Mouse (Mus musculus): ENCODE measurements around the gene Hlcs. TPM values are rescaled to one million over a fixed set of nuclear protein-coding genes. Genes with fewer than 3 reads are reported as not detected.

Hlcs gene
- total and polyA plus RNA-seq, 2 experiments from 2014 or later: 5.8 to 6.8 TPM

DNA sequence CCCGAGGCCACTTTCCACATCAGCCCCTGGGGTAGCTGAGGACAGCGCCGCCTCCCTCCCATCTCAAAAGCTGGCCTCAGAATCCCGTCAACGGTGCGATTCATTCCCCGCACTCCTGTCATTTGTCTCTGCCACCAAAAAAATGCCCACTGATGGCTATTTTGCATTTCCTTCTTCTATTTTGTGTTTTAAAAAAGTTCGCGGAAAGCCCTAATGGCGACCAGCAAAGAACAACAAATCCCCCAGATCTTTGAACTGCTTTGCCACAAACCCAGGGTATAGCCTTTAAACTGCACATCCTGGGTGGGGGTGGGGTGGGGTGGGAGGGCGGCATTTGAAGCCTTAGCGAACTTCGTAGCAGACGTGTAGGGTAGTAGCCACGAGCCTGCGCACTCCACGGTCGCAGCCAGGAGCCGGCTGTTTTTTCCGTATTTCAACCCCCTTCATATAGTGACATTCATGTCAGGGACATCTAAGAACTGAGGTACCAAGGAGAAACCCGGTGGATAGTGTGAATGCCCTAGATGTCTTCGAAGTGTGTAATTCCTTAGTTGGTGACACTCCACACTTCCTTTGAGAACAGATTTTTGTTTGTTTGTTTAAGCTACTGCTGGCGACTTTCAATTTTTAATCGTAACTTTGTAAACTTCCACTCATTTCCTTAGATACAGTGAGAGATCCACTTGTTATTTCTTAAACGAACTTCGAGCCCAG, 218.1 kb downstream of the Hlcs start:
- ATAC-seq (no peak), DNase-seq (peak; percentile 80)
- no peak overlapping the region for H3K9ac ChIP-seq
- no peak overlapping the region for H3K4me2 ChIP-seq (ENCODE audit: low read depth)
- no peak overlapping the region for H3K27ac ChIP-seq (ENCODE audit: low read depth, low read length)
- H3K4me1 ChIP-seq (ENCODE audit: insufficient read depth): no peaks in the 10 kb centered on the region
- no peak for TF ChIP-seq CTCF (IDR thresholded peaks at IDR 0.05; ENCODE audit: low read depth)
- no peaks in the 10 kb centered on the region for H3K36me3 ChIP-seq (ENCODE audit: insufficient read depth)
- 1% methylated on average over 26 of the region's 26 CpGs for WGBS
- H3K27me3 ChIP-seq (ENCODE audit: insufficient read depth, low read length): peaks cover 76% of the 10 kb centered on the region
- H3K4me3 ChIP-seq (ENCODE audit: low read depth, low read length): no peak overlapping the region
- no peaks in the 10 kb centered on the region for H3K9me3 ChIP-seq (ENCODE audit: low read length)

DNA sequence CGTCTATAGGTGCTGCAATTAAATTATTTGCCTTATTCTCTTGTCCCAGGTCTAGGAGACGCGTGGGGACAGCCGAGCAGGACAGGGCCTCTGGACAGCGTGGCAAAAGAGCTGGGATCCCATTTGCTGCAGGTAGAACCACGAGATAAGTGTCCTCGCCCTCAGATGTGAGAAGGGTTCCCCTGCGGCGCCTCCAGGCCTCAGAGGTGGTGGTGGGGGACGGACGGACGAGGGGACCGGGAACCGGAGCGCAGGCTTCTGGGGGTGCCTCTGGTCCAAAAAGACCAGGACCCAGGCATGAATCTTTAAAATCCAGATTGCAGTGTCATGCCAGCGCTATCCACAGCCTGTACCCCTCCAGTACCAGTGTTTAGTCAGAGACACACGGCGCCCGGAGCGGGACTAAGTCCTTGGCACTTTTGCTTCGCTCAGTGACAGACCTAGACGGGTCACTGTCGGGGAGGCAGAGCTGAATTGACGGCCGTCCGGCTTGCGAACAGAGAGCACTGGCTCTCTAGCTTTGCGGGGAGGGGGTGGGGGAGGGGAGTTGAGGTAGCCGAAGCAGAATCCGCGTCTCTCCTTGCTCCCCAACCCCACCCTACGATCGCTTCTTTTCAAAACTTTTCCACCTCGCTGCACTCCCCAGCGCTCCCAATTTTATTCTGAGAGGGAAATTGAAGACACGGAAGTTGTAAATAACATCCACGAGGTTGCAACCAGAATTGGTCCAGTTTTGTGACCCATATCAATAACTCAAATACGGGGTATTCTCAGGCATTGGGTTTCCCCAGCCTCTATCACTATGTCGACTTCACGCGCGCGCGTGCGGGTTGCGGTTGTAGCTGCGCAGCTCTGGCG, 218.9 kb downstream of the Hlcs start:
- Histone ChIP-seq H3K4me3 (ENCODE audit: low read depth, low read length) (no peak overlapping the region), H3K4me1 (ENCODE audit: insufficient read depth) (no peaks in the 10 kb centered on the region), H3K4me2 (ENCODE audit: low read depth) (no peak overlapping the region), H3K9ac (no peak overlapping the region), H3K36me3 (ENCODE audit: insufficient read depth) (no peaks in the 10 kb centered on the region), H3K27me3 (ENCODE audit: insufficient read depth, low read length) (peaks cover 80% of the 10 kb centered on the region), H3K9me3 (ENCODE audit: low read length) (no peaks in the 10 kb centered on the region), H3K27ac (ENCODE audit: low read depth, low read length) (no peak overlapping the region)
- TF ChIP-seq CTCF (IDR thresholded peaks at IDR 0.05; ENCODE audit: low read depth): no peak
- WGBS: 3% methylated on average over 48 of the region's 48 CpGs
- ATAC-seq (no peak), DNase-seq (no peak)

DNA sequence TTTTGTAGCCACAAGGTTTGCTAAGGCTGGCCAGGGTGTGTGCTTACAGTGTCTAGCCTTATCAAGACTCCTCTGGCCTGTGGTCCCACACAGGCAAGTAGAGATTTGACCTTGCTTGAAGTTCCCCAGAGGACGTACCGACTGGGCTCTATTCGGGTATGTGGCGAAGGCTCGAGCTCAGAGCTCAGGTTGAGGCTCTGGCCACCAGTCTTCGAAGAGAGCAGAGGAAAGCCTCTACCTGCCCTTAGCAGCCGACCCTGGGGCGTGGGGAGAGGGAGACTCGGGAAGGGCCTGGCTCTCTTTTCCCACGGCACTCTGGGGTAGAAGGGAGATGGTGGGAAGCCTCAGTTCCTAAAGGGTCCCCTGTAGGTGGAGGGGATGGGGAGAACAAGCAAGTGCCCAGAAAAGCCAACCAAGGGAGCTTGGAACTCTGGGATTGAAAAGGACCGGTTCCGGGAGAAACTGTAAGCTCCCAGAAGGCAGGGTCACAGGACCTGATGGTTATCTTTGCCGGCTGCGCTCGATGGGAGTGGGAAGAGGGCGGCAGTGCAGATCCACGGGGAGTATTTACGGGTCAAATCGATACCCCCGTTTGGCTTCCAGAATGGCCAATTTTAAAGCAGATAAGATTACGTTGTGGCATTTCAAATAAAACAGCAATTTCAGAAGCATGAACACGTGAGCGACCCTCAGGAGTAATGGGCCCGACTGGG, 220.1 kb downstream of the Hlcs start:
- H3K9me3 ChIP-seq (ENCODE audit: low read length): no peaks in the 10 kb centered on the region
- no peaks in the 10 kb centered on the region for H3K4me1 ChIP-seq (ENCODE audit: insufficient read depth)
- no peak overlapping the region for H3K9ac ChIP-seq
- peaks cover 81% of the 10 kb centered on the region for H3K27me3 ChIP-seq (ENCODE audit: insufficient read depth, low read length)
- WGBS: 3% methylated on average over 24 of the region's 24 CpGs
- H3K36me3 ChIP-seq (ENCODE audit: insufficient read depth): no peaks in the 10 kb centered on the region
- H3K4me2 ChIP-seq (ENCODE audit: low read depth): no peak overlapping the region
- no peak for TF ChIP-seq CTCF (IDR thresholded peaks at IDR 0.05; ENCODE audit: low read depth)
- no peak overlapping the region for H3K4me3 ChIP-seq (ENCODE audit: low read depth, low read length)
- ATAC-seq: no peak
- DNase-seq: peak; percentile 43
- no peak overlapping the region for H3K27ac ChIP-seq (ENCODE audit: low read depth, low read length)

DNA sequence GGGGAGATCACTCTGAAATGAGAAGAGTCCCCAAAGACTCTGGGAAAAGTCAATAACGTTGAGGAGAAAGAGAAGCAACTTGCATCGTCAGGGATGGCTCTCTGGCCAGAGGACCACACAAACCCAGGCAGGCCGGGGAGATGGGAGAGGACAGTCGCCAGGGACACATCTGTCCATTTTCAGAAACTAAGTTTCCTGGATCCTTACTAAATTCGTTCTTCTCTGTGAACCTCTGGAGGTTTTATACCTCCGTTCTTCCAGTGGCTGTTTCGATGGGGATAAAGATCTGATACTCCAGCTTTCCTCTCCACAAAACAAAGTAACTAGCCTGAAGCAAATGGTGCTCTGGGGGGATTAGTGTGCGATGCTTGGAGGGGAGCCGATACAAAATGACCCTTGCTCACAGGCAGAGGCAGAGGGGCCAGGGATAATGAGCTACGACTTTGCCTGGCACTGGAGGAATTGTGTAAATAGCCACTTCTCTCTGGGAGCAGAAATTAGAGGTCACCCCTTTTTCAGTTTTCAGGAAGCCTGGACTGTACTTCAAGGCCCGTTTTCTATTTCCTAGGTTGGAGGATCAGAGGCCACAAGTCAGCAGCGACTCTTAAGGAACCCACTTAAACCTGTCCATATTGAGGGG, 220.7 kb downstream of the Hlcs start:
- TF ChIP-seq CTCF (IDR thresholded peaks at IDR 0.05; ENCODE audit: low read depth): no peak
- no peaks in the 10 kb centered on the region for H3K36me3 ChIP-seq (ENCODE audit: insufficient read depth)
- H3K4me1 ChIP-seq (ENCODE audit: insufficient read depth): no peaks in the 10 kb centered on the region
- H3K27me3 ChIP-seq (ENCODE audit: insufficient read depth, low read length): peaks cover 81% of the 10 kb centered on the region
- no peak overlapping the region for H3K27ac ChIP-seq (ENCODE audit: low read depth, low read length)
- H3K9me3 ChIP-seq (ENCODE audit: low read length): no peaks in the 10 kb centered on the region
- H3K9ac ChIP-seq: no peak overlapping the region
- ATAC-seq (no peak), DNase-seq (peak; percentile 43)
- H3K4me3 ChIP-seq (ENCODE audit: low read depth, low read length): no peak overlapping the region
- WGBS: 2% methylated on average over 12 of the region's 12 CpGs
- no peak overlapping the region for H3K4me2 ChIP-seq (ENCODE audit: low read depth)

DNA sequence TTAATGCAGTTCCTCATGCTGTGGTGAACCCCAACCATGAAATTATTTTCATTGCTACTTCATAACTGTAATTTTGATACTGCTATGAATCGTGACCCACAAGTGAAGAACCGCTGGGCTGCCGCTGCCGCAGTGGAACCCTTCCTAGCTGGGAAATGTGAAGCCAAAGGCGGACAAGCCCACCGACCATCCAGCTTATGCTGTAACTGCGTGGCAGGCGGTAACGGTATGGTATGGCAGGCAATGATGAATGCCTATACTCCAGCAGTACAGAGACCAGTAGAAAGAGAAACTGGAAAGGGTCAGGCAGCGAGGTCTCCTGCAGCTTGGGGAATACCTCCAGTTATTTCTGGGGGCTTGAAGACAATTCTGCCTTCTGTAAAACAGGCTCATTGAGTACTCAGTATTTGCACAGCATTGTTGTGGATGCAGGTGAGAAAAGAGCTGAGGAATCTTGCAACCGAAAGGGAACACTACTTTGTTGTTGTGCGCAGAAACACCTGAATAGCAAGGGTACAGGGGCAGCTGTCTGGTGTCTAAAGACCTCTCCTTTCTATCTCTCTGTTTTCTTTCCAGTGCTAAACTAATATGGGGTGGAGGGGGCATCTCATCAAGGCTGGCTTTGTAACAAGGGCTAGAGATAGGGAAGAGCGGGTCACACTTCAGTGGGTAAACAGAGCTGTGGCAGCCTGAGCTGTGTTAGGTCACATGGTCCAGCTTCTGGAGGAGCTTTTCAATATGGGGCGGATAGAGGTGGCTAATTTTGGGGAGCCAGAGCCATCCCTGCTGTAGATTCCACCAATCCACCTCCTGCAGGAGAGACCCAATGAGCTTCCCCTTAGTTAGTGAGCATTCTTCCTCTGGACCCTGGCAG, 224.3 kb downstream of the Hlcs start:
- TF ChIP-seq CTCF (IDR thresholded peaks at IDR 0.05; ENCODE audit: low read depth): no peak
- Histone ChIP-seq H3K4me1 (ENCODE audit: insufficient read depth) (no peaks in the 10 kb centered on the region), H3K27ac (ENCODE audit: low read depth, low read length) (no peak overlapping the region), H3K4me2 (ENCODE audit: low read depth) (no peak overlapping the region), H3K9ac (no peak overlapping the region), H3K36me3 (ENCODE audit: insufficient read depth) (no peaks in the 10 kb centered on the region), H3K4me3 (ENCODE audit: low read depth, low read length) (no peak overlapping the region), H3K9me3 (ENCODE audit: low read length) (no peaks in the 10 kb centered on the region), H3K27me3 (ENCODE audit: insufficient read depth, low read length) (peaks cover 82% of the 10 kb centered on the region)
- no peak for ATAC-seq
- no peak for DNase-seq
- WGBS: 9% methylated on average over 14 of the region's 14 CpGs

DNA sequence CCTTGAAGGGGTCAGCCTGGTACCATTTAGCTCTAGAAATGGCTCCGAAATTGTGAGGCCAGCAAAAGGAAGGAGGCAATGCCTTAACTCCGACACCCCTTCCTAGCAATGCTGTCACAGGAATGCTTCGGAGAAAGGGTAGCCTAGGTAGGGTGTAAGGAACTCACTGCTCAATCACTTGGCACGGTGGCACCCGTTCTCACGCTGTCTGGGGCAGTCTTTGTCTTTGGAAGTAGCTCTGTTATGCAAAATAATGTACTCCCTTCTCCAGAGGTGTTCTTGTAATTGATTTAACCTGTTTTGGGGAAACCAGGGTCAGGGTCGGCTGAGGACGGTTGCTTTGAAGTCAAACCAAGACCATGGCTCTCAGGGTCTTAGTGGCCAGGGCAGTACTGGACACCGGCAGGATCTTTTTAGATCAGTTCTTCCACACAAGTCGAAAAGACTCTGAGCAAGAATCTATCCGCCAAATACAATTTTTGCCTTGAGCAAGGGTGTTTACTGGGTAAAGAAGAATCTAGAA, 225.1 kb downstream of the Hlcs start:
- TF ChIP-seq CTCF (IDR thresholded peaks at IDR 0.05; ENCODE audit: low read depth): no peak
- H3K27ac ChIP-seq (ENCODE audit: low read depth, low read length): no peak overlapping the region

More for the DNA sequence above, 225.1 kb downstream of the Hlcs start:
- Histone ChIP-seq H3K27me3 (ENCODE audit: insufficient read depth, low read length) (peaks cover 83% of the 10 kb centered on the region), H3K36me3 (ENCODE audit: insufficient read depth) (no peaks in the 10 kb centered on the region), H3K9me3 (ENCODE audit: low read length) (no peaks in the 10 kb centered on the region), H3K9ac (no peak overlapping the region), H3K4me3 (ENCODE audit: low read depth, low read length) (no peak overlapping the region), H3K4me1 (ENCODE audit: insufficient read depth) (no peaks in the 10 kb centered on the region), H3K4me2 (ENCODE audit: low read depth) (no peak overlapping the region)
- whole genome bisulfite sequencing: 4% methylated on average over 11 of the region's 11 CpGs
- DNase-seq (no peak), ATAC-seq (no peak)
